Mouse (Mus musculus) cerebellum, postnatal 14 days (tissue): ENCODE results near the gene Nol4l.

Experiments used
- DNase-seq, 2 experiments: peaks; one replicate each; pipeline ENCODE4 v3.0.0; 2021; ENCODE audit warnings: mixed read lengths in 2 of 2

Gene Nol4l

GRCm38 (mm10) chr2:153481108-153481860, 48.5 kb downstream of the Nol4l start:
- DNase-seq = no peak

- peak in 1 of 2 experiments; percentile 9 for DNase-seq
These were observed 50.3 kb downstream of the Nol4l start for GRCm38 (mm10) chr2:153479486-153479885.

GRCm38 (mm10) chr2:153478583-153478982, 51.2 kb downstream of the Nol4l start:
- peak; percentile 89 to 91 for DNase-seq

GRCm38 (mm10) chr2:153475114-153476112, 54.4 kb downstream of the Nol4l start:
- DNase-seq = peak in 1 of 2 experiments; percentile 66

GRCm38 (mm10) chr2:153470983-153471382, 58.8 kb downstream of the Nol4l start:
- peak; percentile 68 to 73 for DNase-seq

GRCm38 (mm10) chr2:153469764-153470163, 60.0 kb downstream of the Nol4l start:
- no peak for DNase-seq

GRCm38 (mm10) chr2:153469317-153469716, 60.5 kb downstream of the Nol4l start:
- DNase-seq = no peak

- no peak for DNase-seq
These were observed 62.4 kb downstream of the Nol4l start for GRCm38 (mm10) chr2:153467372-153467771.

- DNase-seq = no peak
These were observed 66.5 kb downstream of the Nol4l start for GRCm38 (mm10) chr2:153463257-153463656.

GRCm38 (mm10) chr2:153458022-153458441, 71.7 kb downstream of the Nol4l start:
- DNase-seq = peak in 1 of 2 experiments; percentile 19

GRCm38 (mm10) chr2:153457467-153457866, 72.3 kb downstream of the Nol4l start:
- peak in 1 of 2 experiments; percentile 15 for DNase-seq

- DNase-seq = peak in 1 of 2 experiments; percentile 14
These were observed 74.8 kb downstream of the Nol4l start for GRCm38 (mm10) chr2:153454841-153455506.

GRCm38 (mm10) chr2:153453961-153454759, 75.6 kb downstream of the Nol4l start:
- peak; percentile 90 to 92 for DNase-seq

- DNase-seq = no peak
These were observed 81.3 kb downstream of the Nol4l start for GRCm38 (mm10) chr2:153448519-153448918.

- DNase-seq = no peak
These were observed 82.1 kb downstream of the Nol4l start for GRCm38 (mm10) chr2:153447719-153448118.

GRCm38 (mm10) chr2:153446476-153446875, 83.3 kb downstream of the Nol4l start:
- no peak for DNase-seq

- peak; percentile 76 to 80 for DNase-seq
These were observed 83.8 kb downstream of the Nol4l start for GRCm38 (mm10) chr2:153446017-153446408.

GRCm38 (mm10) chr2:153445137-153446016, 84.4 kb downstream of the Nol4l start:
- peak in 1 of 2 experiments; percentile 39 for DNase-seq

- DNase-seq = peak; percentile 56 to 61
These were observed 85.3 kb downstream of the Nol4l start for GRCm38 (mm10) chr2:153444254-153445136.
